Mouse (Mus musculus) olfactory bulb, adult 2 months (tissue): Measurements from ENCODE around the gene Ndufa11.

ENCODE experiments used
- CTCF ChIP-seq: fragments of 200-500 bp; IDR thresholded peaks from 2 replicates; pipeline ENCODE4 v1.5.1; 2012; ENCODE audit warnings: low read depth, mild to moderate bottlenecking, low read length, moderate library complexity; ENCODE audit not compliant: insufficient read depth
- POLR2A ChIP-seq: fragments of 200-500 bp; IDR thresholded peaks from 2 replicates; pipeline ENCODE4 v1.6.1; 2012; ENCODE audit warnings: mild to moderate bottlenecking, low read depth, low read length, moderate library complexity; ENCODE audit not compliant: insufficient read depth

DNA sequence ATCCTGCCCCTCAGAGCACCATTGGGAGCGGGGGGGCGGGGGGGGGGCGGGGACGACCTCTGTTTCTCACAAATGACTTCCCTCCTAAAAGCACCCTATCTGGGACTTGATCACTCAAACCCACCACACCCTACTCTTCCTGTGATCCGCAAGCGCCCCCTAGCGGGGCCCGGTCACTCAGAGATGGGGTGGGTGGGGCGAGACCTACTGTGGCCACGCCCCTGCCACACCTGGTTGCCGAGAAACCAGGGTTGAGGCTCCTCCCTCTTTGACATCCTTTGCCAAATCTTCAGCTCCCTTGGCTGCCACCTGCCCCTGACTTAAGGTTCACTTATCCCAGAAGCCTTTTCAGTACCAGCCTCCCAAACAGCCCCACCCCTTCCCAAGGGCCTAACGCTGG, 40.6 kb downstream of the Ndufa11 start:
- TF ChIP-seq CTCF (peak; percentile 10; the same call in 1 of the 2 replicates), POLR2A (no peak)
